Mouse (Mus musculus) intestine, embryonic 16.5 days (tissue): ENCODE data around the gene Fabp6. TPM values are rescaled to one million over a fixed set of nuclear protein-coding genes. Genes with fewer than 3 reads are reported as not detected.

Experiments used
- ATAC-seq: fragments of 200-750 bp; cut with Nextera tagmentation; 2 replicates; pipeline ENCODE4 v1.8.0; 2017; ENCODE audit warnings: moderate TSS enrichment, moderate library complexity
- H3K27ac ChIP-seq: fragments of 300-500 bp; sonication (generic); 2 replicates; pipeline ENCODE4 v1.5.1; 2014; ENCODE audit warnings: mild to moderate bottlenecking, low read length
- H3K27me3 ChIP-seq: fragments of 300-500 bp; sonication (generic); replicated peaks from 2 replicates; pipeline ENCODE4 v1.6.1; 2014; ENCODE audit warnings: low read length, control low read depth, mixed read lengths; ENCODE audit not compliant: control insufficient read depth, insufficient read depth
- H3K36me3 ChIP-seq: fragments of 300-500 bp; sonication (generic); 2 replicates; pipeline ENCODE4 v1.6.1; 2014; ENCODE audit warnings: low read length, control low read depth; ENCODE audit not compliant: control insufficient read depth, insufficient read depth
- H3K4me1 ChIP-seq: fragments of 300-500 bp; sonication (generic); 2 replicates; pipeline ENCODE4 v1.6.1; 2014; ENCODE audit warnings: low read length, control low read depth, mixed read lengths; ENCODE audit not compliant: control insufficient read depth, insufficient read depth
- H3K4me2 ChIP-seq: fragments of 300-500 bp; sonication (generic); 2 replicates; pipeline ENCODE4 v1.6.1; 2014; ENCODE audit warnings: low read depth, low read length, control low read depth
- H3K4me3 ChIP-seq: fragments of 300-500 bp; sonication (generic); 2 replicates; pipeline ENCODE4 v1.5.1; 2014; ENCODE audit warnings: mild to moderate bottlenecking, low read length
- H3K9ac ChIP-seq: fragments of 300-500 bp; sonication (generic); 2 replicates; pipeline ENCODE4 v1.6.1; 2014; ENCODE audit warnings: low read depth, low read length
- H3K9me3 ChIP-seq: fragments of 300-500 bp; sonication (generic); 2 replicates; pipeline ENCODE4 v1.6.1; 2016; ENCODE audit warnings: low read length, control low read depth; ENCODE audit not compliant: control insufficient read depth
- WGBS: fragments of 180-500 bp; shearing (Covaris S2); extraction: QIAGEN DNeasy Blood & Tissue Kit; methylation state at CpG from one replicate; pipeline ENCODE4 v1.1.7; 2014; 5-methylcytosine and 5-hydroxymethylcytosine counted together
- polyA plus RNA-seq: library from polyadenylated mRNA; unstranded; fragments of >200 nt; fragmentation: Nextera tagmentation; extraction: Ambion mirVana; gene quantifications from 2 replicates; pipeline ENCODE4 v1.2.1, GENCODE M21; 2015

The Fabp6 gene
- polyA plus RNA-seq, 1 experiment from 2014 or later = 2.4 TPM

DNA sequence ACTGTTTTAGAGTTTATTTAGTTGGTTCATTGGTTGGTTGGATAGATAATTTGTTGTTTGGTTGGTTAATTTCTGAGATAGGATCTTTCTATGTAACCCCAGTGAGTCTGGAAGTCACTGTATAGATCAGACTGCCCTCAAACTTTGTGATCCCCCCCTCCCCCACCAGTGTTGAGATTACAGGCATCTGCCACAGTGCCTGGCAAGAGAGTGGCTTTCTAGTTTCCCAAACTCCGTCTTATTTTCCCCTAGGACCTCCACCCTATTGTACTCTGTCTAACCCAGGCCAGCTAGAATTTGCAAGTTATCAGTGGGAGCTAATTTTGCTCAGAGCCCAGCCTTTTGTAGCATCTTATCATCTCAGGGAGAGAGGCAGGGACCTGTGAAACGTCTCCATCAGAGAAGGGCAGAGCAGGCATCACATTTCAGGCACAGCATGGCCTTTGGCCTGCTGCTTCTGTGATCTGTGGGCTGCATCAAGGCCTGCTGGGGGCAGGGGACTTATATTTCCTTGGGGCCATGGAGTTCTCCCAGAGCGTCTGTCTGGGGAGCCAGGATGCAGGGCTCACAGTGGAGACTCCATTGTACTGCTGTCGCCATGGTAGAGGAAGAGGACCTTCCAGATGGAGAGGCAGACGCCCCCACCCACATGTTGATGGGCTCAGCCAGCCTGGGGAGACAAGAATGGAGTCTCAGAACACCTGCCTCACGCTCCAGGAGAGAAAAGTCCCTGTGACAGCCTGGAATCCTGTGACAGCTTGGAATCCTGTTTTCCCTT lies 41.6 kb downstream of the Fabp6 start:
- 33% methylated on average over 6 of the region's 6 CpGs for WGBS
- no peak overlapping the region for H3K27ac ChIP-seq
- no peak overlapping the region for H3K9ac ChIP-seq
- H3K36me3 ChIP-seq = 0 out of 2 replicates have a peak, but pooled peaks cover 3% of the 10 kb centered on the region
- H3K4me1 ChIP-seq = 0 out of 2 replicates have a peak, but pooled peaks cover under 1% of the 10 kb centered on the region
- no peak overlapping the region for H3K4me2 ChIP-seq
- H3K9me3 ChIP-seq = no peaks in the 10 kb centered on the region
- no peaks in the 10 kb centered on the region for H3K27me3 ChIP-seq
- no peak overlapping the region for H3K4me3 ChIP-seq
- 0 out of 2 replicates have a peak, but pooled peaks have one; percentile 21 for ATAC-seq

DNA sequence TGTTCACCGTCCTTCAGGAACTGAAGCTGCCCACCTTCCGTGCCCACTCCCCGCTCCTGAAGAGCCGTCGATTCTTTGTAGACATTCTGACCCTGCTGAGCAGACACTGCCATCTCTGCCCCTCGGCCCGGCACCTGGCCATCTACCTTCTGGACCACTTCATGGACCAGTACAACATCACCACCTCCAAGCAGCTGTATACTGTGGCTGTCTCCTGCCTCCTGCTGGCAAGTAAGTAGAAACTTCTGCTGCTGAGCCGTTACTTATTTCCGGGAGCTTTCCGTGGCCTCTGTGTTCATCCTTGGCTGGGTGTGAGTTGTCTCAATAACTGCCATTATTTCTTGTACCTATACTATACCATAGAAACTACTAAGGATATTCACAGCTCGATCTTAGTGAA lies 44.8 kb downstream of the Fabp6 start:
- H3K9me3 ChIP-seq = no peaks in the 10 kb centered on the region
- no peak overlapping the region for H3K4me3 ChIP-seq
- no peaks in the 10 kb centered on the region for H3K27me3 ChIP-seq
- WGBS = 88% methylated on average over 11 of the region's 11 CpGs
- no peak overlapping the region for H3K9ac ChIP-seq
- H3K36me3 ChIP-seq = 0 out of 2 replicates have a peak, but pooled peaks cover 3% of the 10 kb centered on the region
- no peak for ATAC-seq
- H3K4me1 ChIP-seq = peaks cover 6% of the 10 kb centered on the region
- H3K27ac ChIP-seq = no peak overlapping the region
- H3K4me2 ChIP-seq = no peak overlapping the region

DNA sequence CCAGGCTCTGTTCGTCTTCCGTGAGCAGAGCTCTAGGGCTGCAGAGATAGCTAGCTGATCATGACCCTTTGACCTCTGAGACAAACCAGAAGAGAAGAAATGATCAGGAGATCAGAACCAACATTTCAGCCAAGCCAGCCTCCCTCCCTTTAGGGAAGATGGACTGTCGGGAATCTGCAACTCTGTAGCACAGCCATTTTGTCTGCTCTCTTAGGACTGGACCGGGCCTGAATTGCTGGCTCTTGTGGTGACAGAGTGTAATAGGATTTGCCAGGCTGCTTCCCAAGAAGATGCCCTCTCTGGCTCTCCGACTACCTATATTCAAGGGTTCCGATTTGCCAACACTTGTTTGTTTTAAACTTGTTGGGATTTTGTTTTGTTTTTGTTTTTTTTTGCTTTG lies 48.7 kb downstream of the Fabp6 start:
- H3K36me3 ChIP-seq = no peaks in the 10 kb centered on the region
- H3K9me3 ChIP-seq = no peaks in the 10 kb centered on the region
- no peak overlapping the region for H3K4me2 ChIP-seq
- H3K27me3 ChIP-seq = no peaks in the 10 kb centered on the region
- ATAC-seq = no peak
- 80% methylated on average over 6 of the region's 6 CpGs for WGBS
- H3K9ac ChIP-seq = no peak overlapping the region
- no peak overlapping the region for H3K27ac ChIP-seq
- H3K4me1 ChIP-seq = peaks cover 37% of the 10 kb centered on the region
- H3K4me3 ChIP-seq = no peak overlapping the region

DNA sequence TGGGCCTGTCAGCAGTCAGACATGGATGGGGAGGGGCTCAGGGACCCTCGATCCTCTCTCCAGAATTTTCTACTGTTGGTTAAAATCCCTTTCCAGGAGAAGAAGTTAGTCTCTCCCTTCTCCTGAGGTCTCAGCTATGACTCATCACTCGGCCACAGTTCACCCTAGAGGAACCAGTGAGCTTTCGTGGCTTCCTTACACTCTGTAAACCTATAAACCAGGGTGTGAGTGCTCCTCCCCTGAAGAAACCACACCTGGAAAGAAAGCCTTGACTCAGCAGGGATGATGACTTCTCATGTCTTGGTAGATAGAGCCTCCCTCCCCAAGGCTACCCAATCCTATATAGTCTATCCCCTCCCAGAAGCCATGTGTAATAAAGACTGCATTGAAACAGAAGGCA lies 49.6 kb downstream of the Fabp6 start:
- Histone ChIP-seq H3K27me3 (no peaks in the 10 kb centered on the region), H3K4me3 (no peak overlapping the region), H3K36me3 (no peaks in the 10 kb centered on the region), H3K9me3 (no peaks in the 10 kb centered on the region), H3K9ac (no peak overlapping the region), H3K4me2 (0 out of 2 replicates have a peak overlapping the region, but pooled peaks have one; percentile 17), H3K27ac (peak overlapping the region; percentile 82), H3K4me1 (peaks cover 37% of the 10 kb centered on the region)
- peak; percentile 85 for ATAC-seq
- 64% methylated on average over 3 of the region's 3 CpGs for WGBS

DNA sequence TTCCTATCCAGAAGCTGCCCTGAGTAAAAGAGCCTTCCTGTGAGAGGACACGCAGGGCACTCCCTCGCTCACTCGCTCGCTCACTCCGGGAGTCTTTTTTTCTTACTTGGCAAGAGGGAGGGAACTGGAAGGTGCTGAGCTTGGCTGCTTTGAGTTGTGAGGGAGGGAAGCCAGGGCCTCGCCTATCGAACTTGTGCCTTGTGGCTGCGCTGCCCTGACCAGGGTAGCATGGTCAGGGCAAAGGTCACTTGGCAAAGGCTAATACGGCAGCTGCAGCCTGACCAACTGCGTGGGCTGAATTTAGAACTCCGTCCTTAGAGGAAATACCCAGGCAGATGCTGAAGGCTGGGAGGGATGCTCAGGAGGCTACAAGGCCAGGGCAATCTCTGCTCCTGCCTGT lies 51.6 kb downstream of the Fabp6 start:
- Histone ChIP-seq H3K4me2 (peak overlapping the region; percentile 7; the same call in 1 of the 2 replicates), H3K4me3 (no peak overlapping the region), H3K4me1 (peaks cover 37% of the 10 kb centered on the region), H3K27me3 (no peaks in the 10 kb centered on the region), H3K36me3 (no peaks in the 10 kb centered on the region), H3K9me3 (no peaks in the 10 kb centered on the region), H3K27ac (peak overlapping the region; percentile 80), H3K9ac (peak overlapping the region; percentile 51)
- ATAC-seq = peak; percentile 55
- WGBS = 33% methylated on average over 11 of the region's 11 CpGs

DNA sequence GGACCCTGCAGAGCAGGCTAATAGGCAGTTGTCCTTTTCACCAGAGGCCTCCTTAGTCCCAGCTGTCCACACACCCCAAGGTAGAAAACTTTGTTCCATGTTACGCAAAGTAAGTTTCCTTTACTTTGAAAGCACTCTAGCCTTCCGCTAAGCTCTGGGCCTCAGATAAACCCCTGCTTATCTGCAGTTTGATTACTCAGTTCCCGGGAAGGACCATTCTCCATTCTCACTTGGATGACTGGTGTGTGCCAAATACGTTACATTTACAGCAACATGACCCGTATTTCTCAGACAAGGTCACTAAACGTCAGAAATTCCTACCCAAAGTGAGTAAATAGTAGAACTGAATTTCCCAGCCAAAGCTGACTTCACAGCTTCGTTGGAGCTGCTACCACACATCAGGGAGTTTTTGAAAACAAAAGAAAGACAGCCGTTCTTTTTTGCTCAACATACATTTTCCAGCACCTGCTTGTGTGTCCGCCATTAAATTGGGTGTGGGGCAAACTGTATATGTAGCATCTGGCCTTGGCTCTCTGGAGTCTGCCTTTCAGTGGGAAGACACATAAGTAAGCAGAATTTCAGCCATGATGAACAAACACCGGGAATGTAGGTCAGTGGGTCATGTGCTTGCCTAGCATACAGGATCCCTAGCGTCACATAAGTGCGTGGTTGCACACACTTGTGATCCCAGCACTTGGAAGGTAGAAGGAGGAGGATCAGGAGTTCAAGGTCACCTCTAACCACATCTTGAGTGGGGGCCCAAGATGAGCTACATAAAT lies 52.5 kb downstream of the Fabp6 start:
- ATAC-seq = peak; percentile 73
- no peaks in the 10 kb centered on the region; the same call in 1 of the 2 replicates for H3K36me3 ChIP-seq
- peaks cover 37% of the 10 kb centered on the region for H3K4me1 ChIP-seq
- H3K4me2 ChIP-seq = peak overlapping the region; percentile 11
- no peaks in the 10 kb centered on the region for H3K27me3 ChIP-seq
- H3K4me3 ChIP-seq = no peak overlapping the region
- no peaks in the 10 kb centered on the region for H3K9me3 ChIP-seq
- WGBS = 38% methylated on average over 12 of the region's 12 CpGs
- peak overlapping the region; percentile 80 for H3K27ac ChIP-seq
- H3K9ac ChIP-seq = peak overlapping the region; percentile 51; the same call in 1 of the 2 replicates

DNA sequence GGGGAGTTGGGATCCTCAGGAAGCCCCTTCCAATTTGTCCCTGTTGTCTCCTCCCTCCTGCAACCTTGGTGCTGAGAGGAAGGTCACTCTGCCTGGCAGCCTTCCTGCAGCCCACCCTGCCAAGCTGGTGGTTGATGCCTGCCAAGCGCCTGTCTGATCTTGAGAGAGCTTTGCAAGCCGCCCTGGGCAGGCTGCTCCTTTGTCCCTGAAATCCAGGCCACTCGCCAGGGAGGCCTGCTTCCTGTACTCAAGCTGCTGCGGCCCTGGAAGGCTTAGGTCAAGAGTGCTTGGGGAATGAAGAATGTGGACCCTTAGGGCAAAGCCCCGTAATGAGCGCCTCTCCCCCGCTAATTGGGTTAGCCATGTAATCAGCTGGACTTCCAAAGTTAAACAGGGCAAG lies 53.2 kb downstream of the Fabp6 start:
- peak; percentile 15 for ATAC-seq
- Histone ChIP-seq H3K4me2 (peak overlapping the region; percentile 11), H3K4me1 (peaks cover 37% of the 10 kb centered on the region), H3K9me3 (no peaks in the 10 kb centered on the region), H3K36me3 (peaks cover 2% of the 10 kb centered on the region; the same call in 1 of the 2 replicates), H3K27me3 (no peaks in the 10 kb centered on the region), H3K4me3 (no peak overlapping the region), H3K27ac (peak overlapping the region; percentile 80), H3K9ac (peak overlapping the region; percentile 4; the same call in 1 of the 2 replicates)
- 24% methylated on average over 7 of the region's 7 CpGs for WGBS

DNA sequence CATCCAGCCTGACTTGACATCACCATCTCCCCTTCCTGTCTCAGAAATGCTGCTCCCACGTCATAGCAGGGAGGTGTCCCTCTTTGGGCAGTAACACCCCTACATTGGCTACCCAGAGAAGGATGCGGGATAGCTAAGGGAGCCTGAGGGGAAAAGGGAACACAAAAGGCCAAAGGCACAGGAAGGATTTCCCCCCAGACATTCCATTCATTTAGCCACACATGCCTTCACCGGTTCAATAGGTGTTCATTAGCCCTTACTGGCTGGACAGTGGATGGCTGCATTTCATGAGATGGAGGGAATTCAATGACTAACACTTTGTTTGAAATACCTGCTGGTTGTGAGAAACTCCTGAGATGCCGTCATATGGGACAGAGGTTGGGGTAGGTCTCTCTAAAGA lies 54.7 kb downstream of the Fabp6 start:
- Histone ChIP-seq H3K9ac (no peak overlapping the region), H3K4me1 (peaks cover 43% of the 10 kb centered on the region), H3K4me3 (no peak overlapping the region), H3K4me2 (no peak overlapping the region), H3K36me3 (peaks cover 2% of the 10 kb centered on the region; the same call in 1 of the 2 replicates), H3K27ac (no peak overlapping the region), H3K9me3 (no peaks in the 10 kb centered on the region), H3K27me3 (no peaks in the 10 kb centered on the region)
- WGBS = 80% methylated on average over 4 of the region's 4 CpGs
- ATAC-seq = no peak
